Mouse (Mus musculus) ES-CJ7 (cell line): Measurements from ENCODE around the gene Gjc1.

Experiments used
- DNase-seq: peaks from one replicate; pipeline ENCODE4 v3.0.0; 2011; ENCODE audit warnings: low read depth, low spot score

The Gjc1 gene

DNA sequence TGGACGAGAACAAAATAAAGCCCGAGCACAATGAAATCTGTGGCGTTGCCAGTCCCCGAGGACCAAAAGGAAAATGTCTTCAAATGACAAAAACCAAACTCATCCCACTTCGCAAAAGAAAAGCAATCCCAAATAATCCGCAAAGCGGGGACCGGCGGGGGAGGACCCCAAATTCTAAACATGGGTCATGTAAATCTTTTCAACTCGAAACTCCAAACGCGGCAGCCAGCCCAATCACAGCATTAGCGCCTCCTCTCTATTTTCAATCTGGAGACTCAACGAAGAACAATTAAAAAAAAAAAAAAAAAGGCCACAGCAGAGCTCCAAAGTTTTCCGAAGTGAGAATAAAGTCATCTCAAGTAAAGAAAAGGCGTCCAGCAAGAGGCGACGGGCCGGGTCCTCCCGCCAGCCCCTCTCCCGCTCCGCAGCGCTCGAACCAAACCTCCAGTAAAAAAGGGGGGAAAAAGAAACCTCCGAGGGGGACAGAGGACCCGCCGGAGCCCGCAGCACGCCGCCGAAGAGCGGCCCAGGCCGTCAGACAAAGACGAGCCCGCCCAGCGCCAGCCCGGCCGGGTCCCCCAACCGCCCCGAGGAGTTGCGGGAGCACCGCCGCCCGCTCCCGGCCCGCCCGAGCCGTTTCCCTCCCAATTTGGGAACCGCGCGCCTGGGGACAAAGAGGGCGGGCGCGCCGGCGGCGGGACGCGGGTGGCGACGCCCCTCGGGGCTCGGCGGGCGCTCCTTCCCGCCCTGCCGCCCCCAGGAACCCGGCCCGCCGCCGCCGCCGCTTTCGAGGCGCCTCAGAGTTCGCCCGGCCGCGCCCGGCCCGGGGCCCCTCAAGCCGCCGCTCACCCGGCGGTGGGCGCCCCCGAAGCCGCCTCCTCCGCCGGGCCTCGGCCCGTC lies 1.1 kb downstream of the Gjc1 start:
- no peak for DNase-seq

GRCm38 (mm10) chr11:102814881-102815280 lies 4.6 kb downstream of the Gjc1 start:
- DNase-seq = peak; percentile 65

DNA sequence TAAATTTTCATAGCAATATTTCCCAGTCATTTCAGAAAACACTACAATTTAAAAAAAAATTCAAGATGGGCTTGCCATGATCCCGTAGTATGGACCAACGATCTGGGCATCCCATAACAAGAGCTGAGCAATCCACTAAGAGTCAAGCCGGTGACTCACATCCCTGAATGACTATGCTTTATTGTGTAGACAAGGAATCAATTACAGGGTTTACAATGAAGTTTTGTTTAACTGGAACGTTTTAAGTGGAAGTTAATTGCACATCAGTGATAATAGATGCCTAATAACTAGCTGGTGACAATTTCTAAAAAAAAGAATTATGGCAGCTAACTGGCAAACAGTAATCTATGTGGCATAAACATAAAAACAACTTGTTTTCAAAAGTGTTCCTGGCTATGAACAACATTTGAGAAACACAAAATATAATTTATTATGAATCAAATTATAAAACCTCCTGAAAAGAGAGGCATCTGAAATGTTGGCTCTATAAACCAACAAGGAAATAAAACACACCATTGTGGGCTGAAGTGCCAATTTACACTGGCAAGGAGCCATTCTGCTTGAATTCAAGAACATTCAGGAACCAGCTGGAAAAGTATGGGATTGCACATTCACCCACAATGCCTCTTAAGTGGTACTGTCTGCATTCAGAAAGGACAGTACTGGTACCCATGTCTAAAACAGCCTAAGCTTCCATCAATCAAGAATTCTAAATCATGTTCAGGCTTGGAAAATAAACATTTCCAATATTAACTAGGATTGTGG lies 8.6 kb downstream of the Gjc1 start:
- DNase-seq = no peak

DNA sequence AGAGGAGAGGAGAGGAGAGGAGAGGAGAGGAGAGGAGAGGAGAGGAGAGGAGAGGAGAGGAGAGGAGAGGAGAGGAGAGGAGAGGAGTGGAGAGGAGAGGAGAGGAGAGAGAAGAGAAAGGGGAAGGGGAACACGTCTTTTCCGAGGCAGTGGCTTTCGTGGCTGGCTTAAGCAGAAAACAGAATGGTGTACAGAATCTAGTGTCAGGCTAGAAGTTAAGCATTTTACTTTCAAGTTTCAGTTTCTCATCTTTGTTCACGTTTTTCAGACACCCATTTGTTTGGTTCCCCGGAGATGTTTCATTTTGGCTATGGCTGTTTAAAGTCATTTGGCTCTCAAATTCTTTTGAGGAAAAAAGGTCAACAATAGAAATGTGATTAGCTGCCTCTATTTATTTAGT lies 11.3 kb downstream of the Gjc1 start:
- no peak for DNase-seq

- no peak for DNase-seq
These were observed 16.0 kb downstream of the Gjc1 start for GRCm38 (mm10) chr11:102803453-102803852.

DNA sequence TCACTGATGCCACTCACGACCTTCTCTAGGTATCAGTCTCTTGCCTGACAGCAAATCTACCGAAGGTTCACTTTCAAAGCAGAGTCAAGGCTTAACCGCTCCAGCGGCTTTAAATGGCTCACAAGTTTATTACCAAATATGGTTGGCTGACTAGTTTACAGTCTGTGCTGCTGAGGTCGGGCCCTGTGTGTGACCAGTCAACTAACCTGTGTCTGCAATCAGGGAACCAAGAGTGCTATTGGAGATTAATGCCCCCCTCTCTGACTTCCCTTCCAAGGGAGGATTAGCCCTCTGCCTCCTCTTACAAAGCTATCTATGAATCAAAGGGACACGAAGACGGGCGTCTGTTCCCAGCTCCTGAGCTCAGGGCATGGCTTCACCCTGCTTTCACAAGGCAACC lies 25.3 kb downstream of the Gjc1 start:
- DNase-seq = no peak

GRCm38 (mm10) chr11:102791682-102792445 lies 27.6 kb downstream of the Gjc1 start:
- no peak for DNase-seq

DNA sequence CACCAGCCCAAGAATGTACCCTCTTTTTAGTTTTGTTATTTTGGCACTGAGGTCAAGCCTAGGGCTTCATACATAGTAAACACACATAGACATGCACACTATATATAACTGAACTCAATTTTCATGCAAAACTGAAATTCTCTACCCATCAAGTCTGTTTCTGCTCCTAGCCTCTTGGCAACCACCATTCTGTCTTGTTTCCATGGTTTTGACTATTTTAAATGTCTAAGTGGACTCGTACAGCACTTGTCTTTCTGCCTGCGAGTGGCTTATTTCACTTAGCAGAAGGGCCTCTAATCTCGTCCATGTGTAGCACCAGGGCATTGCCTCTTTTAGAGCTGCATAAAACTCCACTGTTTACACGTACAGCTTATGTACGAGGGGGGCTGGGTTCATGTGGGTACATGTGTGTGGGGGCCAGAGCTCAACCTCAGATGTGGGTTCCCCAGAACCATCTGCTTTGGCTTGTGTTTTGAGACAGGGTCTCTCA lies 31.8 kb downstream of the Gjc1 start:
- DNase-seq = no peak

- DNase-seq = no peak
These were observed 36.1 kb downstream of the Gjc1 start for GRCm38 (mm10) chr11:102783443-102783842.

GRCm38 (mm10) chr11:102781523-102781922 lies 38.0 kb downstream of the Gjc1 start:
- no peak for DNase-seq

DNA sequence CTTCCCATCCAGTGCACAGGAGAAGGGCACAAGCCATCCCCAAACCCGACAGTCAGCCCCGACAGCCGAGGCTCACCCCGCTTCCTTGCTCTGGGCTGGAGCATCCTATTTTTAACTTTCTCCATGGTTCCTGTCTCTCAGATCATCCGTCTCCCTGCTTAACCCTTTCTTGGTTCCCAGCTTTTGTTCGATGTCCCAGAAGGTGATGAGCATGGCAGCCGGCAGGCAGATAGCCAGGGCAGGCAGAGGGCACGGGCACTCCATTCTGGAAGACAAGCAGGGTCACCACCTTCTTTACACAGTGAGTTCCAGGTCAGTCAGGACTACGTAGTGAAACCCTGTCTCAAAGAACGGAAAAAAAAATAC lies 38.5 kb downstream of the Gjc1 start:
- DNase-seq = no peak

DNA sequence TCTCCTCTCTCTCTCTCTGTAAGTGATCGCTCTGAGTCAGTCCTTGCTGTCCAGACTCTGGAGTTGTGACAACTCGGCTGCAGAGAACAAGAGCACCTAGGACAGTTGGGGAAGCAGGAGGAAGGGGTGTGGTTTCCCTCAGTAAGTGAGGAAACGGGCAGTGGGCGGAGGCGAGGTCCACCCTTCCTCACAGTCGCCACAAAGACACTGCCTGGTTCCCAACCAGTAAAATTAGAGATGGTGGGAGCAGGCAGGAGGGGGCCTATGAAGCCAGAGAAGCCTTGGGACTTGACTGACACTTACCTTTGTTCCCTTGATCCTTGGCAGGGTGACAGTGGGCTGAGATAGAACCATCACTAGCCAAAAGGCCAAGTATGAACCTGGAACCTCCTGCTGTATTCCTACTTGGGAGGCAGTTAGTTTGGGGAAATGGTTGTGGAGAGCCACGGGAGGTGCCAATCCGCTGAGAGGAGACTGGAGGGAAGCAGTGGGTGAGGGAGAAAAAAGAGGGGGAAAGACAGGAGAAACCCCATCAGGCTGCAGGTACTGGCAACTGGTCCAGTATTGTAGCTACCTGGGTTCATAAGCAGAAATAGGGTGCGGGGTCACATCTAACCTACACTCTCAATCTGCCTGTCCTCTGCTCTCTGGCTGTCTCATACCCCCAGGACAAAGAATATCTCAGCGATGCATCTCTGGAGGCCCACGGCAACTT lies 39.1 kb downstream of the Gjc1 start:
- no peak for DNase-seq

GRCm38 (mm10) chr11:102779824-102780223 lies 39.7 kb downstream of the Gjc1 start:
- DNase-seq = no peak

DNA sequence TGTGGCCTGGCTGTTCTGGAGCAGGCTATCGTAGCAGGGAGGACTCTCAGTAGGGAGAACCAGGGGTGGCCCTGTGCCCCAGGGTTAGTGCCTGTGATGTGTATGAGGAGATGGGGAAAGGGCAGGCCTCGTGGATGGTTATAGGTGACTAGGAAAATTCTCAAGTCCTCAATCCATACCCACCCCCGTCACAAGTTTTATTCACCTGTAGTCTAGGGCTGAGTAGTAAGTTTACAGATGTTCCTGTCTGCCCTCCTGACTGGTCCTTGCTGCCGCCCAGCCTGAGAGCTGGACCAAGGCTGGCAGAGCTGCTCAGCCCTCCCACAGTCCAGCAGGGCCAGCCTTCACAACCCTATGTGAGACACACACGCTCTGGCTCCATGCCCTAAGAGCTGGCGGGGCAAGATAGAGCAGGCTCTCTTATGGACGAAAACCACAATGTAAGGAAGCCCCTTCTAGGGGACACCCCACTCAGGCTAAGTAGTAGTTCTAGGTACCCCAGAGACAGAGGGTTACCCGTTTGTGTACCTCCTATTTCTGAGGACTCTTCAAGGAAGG lies 40.3 kb downstream of the Gjc1 start:
- DNase-seq = no peak

- no peak for DNase-seq
These were observed 40.9 kb downstream of the Gjc1 start for GRCm38 (mm10) chr11:102778597-102778996.

GRCm38 (mm10) chr11:102778165-102778564 lies 41.3 kb downstream of the Gjc1 start:
- peak; percentile 58 for DNase-seq

- DNase-seq = peak; percentile 81
These were observed 41.9 kb downstream of the Gjc1 start for GRCm38 (mm10) chr11:102777598-102777997.

DNA sequence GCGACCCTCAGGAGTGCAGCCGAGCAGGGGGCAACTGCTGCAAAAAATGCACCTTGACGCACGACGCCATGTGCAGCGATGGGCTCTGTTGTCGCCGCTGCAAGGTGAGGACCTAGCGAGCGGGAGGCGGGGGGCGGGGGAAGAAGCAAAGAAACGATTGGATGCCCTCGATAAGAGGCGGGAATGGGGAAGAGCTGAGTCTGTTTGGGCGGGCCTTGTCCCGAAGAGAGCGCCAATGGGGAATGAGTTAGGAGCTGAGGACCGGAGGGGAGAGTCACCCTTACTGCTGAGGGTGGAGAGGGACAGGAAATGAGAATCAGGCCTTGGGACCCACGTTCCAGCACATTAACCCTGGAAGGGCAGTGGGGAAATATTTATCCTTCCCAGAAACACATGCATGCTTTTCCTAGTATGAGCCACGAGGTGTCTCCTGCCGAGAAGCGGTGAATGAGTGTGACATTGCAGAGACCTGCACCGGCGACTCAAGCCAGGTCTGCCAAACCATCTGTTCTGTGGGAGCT lies 44.8 kb downstream of the Gjc1 start:
- DNase-seq = peak; percentile 92

DNA sequence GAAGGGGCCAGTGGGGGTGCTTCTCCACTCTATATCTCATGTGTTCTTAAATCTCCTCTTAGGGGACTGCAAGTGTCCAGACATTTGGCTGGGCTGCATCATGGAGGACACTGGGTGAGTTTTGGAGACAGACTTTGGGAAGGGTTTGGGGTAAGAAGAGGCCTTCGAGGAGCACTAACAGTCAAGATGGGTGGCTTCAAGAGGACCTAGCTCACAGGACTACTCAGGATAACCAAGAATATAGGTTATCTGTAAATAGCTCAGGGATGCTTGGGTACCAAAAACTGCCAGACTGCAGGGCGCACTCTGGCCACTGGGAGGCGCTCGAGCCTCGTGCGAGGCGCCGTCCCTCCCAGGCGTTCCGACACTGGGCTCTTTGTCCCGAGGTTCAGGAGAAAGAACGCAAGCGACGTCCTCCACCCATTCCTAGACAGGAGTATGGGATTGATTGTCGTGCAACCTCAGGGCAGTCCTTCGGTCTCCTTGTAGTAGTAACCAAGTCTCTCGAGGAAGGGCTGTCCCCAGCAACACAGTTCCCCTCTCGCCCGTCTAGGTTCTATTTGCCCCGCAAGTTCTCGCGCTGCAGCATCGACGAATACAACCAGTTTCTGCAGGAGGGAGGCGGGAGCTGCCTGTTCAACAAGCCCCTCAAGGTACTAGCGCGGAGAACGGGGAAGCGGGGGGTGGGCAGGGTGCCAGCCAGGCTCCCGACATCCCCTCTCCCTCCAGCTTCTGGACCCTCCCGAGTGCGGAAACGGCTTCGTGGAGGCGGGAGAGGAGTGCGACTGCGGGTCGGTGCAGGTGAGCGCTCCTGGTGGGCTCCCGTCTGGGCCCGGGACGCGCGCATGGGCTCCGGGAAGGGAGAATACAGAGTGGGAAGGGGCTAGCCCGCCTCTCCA lies 45.5 kb downstream of the Gjc1 start:
- DNase-seq = peak; percentile 85
